Mouse (Mus musculus) left cerebral cortex, adult 8-10 months (tissue): ENCODE measurements around the gene Set. TPM values are rescaled to one million over a fixed set of nuclear protein-coding genes. Genes with fewer than 3 reads are reported as not detected.

Source experiments
- DNase-seq, 2 experiments: peaks; one replicate each; pipeline ENCODE4 v3.0.0; 2022; ENCODE audit warnings: low spot score in 2 of 2
- total RNA-seq, 4 experiments: library from RNA; stranded (reverse); gene quantifications; 2 replicates each; pipeline ENCODE4 v1.2.4; 2022

The Set gene
- total RNA-seq, 4 experiments from 2014 or later: 190 to 221 (median 207) TPM

DNA sequence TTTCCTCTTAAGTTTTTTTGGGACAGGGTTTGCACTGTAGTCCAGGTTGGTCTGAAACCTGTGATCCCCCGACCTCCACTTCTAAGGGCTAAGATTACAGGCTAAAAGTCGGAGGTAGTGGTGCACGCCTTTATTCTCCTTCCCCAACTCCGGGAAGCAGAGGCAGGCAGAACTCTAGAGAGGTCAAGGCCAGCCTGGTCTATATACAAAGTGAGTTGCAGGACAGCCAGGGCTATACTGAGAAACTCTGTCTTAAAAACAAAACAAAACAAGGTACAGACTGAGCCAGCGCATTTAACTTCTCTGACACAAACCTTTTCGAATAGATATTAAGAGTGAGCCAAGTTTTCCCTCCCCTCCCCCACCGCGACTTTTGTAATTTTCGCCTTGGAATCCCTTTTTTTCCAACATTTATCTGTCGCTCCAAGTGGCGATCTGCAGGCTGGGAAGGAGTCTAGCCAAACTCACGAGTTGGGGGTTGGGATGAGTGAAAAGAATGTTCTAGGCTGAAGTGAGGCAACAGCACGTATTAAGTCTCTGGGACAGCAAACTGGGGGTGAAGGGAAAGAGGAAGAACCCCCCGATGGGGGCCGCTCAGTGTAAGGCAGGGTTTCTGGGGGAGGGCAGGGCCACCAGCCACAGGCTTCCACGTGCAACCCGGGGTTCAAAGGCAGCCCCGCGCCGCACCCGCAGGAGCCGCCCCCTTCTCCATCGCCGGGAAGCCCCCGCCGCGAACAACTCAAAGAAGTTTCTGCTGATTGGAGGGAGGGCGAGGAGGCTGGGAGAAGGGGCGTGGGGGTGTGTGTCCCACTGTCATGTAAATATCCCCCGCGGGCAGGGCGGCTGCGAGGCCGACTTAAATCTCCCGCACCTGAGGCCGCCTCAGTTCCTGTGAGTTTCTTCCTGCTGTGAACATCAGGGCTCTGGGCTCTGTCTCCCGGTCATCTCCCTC, 4.3 kb downstream of the Set start:
- no peak for DNase-seq

DNA sequence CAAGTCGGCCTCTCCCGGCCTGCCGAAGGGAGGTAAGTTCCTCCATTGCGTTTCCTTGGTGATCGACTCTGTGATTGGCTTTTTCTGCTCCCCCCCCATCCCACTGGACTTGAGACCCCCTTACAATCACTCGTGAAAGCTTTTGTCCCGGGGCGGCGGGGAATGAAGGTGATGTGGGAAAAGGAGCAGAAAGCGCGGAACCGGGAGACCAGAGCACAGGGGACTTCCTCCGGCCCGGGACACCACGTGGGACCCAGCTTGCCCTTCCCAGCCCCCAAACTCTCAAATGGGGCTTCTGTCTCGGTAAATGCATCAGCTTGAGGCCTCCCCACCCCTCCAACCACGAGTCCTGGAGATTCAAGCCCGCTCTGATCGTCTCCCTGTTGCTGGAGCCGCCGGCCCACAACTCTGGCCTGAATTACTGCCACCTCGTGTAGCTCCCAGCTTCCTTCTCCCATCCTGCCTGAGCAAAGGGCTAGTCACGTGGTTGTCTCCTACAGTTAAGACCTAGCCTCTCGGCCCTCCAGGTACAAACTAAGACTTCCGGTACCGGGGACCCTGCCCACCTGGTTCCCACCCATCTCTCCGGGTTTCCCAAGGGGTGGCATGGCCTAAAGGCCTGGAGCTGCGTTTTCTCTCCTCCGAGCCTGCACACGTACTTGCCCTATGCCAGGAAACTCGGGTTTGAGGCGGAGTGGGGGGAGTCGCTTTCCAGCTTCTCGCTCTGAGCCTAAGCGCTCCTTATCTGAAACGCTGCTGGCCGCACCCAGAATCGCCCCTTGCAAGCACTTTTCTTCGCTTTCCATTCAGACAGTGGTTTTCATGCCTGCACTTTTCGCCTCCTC, 5.3 kb downstream of the Set start:
- DNase-seq: peak in 1 of 2 experiments; percentile 26

DNA sequence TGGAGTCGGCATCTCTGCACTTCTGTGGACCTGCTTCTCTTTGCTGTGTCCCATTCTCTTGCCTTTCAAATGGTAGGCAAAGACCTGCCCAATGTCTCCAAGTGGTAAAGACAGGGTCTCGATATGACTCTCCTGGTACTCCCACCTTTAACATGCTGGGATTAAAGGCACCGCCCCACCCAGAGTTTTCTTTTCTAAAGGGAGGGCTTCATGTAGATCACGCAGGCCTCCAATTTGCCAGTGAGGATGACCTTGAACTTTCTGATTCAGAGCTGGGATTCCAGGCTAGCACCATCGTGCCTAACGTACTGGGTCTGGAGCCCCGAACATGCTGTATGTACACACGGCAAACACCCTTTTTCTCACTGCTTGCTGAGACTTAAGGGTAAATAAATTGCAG, 6.1 kb downstream of the Set start:
- no peak for DNase-seq

DNA sequence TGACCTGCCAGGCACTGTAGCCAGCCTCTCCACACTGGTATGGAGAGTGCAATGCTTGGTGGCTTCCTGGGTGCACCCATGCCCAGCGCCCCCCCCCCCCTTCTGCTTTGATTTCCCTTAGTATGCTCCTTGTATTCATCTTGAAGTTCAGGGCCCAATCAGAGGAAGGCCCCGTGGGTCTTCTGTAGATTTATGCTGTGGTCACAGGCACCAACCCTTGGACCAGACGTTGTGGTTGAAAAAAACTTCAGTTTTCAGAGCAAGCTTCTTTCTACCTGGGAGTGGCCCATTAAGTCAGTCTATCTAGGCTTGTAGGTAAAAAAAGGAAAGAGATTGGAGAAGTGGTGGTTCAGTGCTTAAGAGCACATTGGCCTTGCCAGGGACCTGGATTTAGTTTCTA, 6.6 kb downstream of the Set start:
- no peak for DNase-seq

DNA sequence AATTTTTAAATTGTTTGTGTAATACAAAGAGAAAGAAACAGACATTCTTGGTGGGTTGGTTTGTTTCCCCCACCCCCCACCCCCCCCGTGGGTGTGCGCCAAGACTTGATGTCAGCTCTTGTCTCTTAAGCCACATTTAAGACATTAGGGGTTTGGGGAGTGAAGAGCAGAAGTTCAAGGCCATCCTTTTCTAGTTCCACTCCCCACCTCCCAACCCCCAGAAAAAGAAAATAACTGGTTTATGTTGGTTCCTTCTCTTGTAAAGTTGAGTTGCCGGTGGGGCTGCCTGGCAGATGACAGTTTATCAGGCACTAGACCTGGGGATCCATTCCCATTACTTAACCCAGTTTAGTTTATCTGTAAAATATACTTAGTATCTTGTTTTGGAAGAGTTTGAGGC, 7.1 kb downstream of the Set start:
- DNase-seq: no peak

DNA sequence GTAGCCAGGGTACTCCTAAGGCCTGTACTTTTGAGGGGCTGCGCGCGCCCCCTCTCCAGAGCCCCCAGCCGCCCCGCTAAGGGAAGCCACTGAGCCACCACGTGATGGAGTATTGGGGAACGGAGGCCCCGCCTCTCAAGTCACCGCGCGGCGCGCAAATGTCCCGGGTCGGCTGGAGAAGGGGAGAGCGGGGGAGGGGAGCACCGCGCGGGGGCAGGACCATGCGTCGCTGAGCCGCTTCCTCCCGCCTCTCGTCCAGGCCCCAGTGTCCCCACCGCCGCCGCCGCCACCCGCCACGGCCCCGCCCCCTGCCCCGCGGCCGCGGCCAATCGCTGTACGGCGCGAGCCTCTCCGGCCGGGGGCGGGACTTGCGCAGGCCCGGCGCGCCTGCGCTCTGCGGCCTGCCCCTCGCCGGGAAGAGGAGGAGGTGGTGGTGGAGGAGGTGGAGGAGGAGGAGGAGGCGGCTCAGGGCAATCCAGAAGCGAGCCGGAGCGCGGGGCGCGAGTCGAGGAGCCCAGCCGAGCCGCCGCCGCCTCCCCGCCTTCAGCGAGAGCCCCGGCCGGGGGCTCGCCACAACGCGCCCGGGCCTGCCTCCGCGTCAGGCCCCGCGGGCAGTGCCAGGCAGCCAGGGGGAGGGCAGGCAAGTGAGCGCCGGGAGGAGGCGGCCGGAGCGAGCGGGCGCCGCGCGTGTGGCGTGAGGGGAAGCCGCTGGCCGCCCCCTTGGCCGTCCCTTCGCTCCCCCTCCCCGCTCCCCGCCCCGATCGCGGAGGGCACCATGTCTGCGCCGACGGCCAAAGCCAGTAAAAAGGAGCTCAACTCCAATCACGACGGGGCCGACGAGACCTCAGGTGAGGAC, 9.1 kb downstream of the Set start:
- DNase-seq: peak; percentile 72 to 94

DNA sequence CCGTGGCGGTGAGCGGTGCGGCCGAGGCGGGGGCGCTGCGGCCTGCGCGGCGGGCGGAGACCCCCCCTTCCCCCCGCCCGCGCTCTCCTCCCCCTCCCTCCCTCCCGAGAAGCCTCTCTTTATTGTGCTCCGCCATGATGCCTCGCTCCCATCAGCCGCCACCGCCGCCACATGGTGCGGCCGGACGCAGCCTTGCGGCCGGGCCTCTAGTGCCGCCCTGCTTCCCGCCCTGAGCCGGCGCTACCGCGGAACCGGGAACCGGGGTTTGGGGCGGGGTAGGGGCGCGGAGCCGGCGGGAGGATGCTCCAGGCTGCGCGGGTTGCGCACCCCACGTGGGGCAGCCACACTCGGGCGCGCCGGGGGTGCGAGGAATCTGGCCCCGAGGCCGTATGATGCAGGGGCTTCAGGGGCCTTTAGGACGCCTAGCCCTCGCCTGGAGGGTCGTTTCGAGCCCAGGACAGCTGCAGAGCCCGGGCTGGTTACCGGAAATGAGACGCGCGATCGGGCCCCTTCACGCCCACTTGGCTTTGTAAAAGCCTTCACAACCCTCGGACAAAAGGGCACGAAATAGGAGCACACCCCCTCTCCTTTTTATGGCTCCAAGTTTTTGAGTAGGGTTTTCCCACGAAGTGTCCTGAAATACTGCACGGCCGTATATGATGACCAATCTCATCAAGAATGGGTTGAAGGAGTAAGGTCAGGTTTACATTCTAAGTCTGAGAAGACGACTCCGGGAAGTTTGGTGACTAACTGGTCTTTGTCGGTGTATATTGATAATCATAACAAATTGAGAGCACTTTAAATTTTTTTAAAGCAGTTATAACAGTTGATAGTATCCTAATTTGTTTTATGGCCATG, 10.1 kb downstream of the Set start:
- no peak for DNase-seq

DNA sequence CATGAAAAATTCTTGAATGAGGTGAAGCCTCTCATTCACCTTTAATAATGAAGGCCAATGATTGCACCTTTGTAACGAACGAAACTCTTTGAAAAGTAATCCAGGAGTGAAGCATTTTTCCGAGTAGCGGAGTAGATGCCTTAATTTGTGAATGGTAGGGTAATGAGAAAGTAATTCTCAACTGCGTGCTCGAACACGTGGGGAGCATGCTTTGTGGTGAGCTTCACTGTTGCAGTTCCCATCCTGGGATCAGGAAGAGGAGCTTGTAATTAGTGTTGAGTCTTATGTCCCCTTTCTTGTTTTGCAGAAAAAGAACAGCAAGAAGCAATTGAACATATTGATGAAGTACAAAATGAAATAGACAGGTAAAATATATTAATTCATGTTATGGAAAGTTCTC, 10.8 kb downstream of the Set start:
- DNase-seq: no peak

DNA sequence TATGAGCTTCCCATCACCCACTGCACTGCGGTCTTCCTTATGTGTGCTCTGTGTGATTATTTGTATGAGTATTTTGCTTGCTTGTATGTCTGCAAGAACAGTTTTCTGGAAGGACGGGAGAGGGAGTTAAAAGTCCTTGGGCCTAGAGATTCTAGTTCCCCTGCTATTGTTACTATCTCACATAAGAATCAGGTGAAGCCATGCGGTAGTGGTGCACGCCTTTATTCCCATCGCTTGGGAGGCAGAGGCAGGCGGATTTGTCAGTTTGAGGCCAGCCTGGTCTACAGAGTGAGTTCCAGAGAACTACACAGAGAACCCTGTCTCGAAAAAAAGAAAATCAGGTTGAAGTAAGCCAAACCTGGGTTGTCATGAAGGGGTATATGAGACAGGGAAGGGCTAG, 15.7 kb downstream of the Set start:
- no peak for DNase-seq

DNA sequence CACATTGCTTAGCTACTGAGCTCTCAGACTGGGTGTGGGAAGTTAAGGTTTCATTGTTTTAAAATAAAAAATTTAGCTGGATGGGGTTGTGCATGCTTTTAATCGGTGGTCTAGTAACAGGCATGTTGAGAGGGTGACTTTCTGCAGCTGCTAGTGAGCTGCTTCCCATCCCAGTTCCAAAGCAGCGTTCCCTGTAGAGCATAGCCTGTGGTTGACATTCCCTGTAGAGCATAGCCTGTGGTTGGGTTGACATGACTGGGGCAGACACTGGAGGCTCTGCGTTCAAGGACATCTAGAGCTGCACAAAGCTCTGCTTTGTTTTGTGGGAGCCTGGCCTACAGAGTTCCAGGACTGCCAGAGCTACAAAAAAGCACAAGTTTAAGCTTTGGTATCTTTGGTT, 16.1 kb downstream of the Set start:
- no peak for DNase-seq

DNA sequence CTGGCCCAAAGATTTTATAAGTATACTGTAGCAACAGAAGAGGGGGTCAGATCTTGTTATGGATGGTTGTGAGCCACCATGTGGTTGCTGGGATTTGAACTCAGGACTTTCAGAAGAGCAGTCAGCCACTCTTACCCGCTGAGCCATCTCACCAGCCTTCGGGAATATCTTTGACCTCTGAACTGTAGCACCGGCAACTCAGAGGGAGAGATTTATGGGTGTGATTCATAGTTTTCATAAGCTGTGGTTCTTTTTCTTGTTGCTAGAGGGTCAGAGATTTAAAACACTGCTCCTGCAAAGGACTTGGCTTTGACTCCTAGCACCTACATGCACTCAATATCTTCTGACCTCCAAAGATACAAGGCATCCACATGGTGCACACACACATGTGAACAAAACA, 18.4 kb downstream of the Set start:
- no peak for DNase-seq

DNA sequence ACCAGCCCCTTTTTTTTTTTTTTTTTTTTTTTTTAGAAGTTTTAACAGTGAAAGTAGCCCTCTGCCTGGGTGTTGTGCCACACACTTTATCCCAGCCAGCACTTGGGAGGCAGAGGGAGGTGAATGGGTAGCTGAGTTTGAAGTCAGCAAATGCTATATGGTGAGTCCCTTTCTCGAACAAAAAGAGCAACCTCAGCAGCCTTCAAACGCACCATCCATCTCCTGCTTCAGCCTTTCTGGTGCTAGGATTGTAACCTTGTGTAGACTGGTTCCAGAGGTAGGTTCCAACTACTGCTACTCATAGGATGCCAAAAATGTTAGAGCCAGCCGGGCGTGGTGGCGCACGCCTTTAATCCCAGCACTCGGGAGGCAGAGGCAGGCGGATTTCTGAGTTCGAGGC, 19.3 kb downstream of the Set start:
- no peak for DNase-seq

DNA sequence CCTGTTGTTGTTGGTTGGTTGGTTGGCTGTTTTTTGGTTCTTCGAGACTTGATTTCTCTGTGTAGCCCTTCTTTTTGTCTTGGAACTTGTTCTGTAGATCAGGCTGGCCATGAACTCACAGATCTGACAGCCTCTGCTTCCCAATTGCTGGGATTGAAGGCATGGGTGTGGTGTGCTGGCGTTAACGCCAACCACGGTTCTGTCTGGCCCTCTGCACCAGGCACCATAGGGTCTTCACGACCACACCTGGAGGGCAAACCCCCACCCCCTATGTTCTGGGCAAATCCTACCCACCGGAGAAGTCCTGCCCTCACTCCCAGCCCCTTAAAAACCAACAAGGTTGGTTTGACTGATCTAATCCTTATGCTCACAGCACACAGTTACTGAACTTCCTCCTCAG, 19.8 kb downstream of the Set start:
- no peak for DNase-seq

DNA sequence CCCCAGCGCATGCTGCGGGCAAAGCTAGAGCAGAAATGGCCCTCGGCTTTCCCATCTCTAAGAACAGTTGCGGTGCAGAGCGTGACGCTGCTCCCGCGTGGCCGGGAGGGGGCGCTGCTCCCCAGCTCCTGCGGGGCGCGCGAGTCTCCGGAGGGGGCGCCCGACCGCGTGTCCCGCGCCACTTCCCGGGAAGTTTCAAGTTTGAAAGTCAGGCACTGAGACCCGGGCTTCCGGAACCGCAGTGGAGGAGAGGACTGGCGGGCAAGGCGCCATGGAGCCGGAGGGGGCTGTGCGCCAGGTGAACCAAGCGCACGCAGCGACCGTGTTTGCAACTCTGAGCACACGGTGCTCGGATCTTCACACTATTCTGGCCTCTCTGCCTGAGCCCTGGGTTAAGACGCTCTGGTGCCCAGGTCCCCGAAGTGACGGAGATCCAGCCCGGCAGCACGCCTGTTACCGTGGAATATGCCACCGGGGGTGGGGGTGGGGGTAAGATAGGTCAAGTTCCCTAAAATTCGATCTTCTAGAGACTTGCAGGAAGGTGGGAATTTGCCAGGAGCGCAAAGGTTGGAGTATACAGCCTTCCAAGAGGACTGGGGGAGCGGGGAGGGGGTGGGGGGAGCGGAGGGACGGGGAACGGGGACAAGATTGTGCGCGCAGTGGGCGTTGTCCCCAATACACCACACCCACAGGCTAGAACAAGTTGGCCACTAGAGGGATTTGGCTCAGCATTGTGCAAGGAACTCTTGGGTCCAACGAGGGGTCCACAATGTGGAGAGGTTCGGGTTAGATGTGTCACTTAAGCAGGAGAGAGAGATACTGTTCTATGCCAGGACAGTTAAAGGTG, 20.5 kb downstream of the Set start, which contains the start of gene Pkn3:
Gene Pkn3, plus strand, starts transcription at position 183 of the 847 bp plus-strand sequence.
- DNase-seq: peak in 1 of 2 experiments; percentile 68

DNA sequence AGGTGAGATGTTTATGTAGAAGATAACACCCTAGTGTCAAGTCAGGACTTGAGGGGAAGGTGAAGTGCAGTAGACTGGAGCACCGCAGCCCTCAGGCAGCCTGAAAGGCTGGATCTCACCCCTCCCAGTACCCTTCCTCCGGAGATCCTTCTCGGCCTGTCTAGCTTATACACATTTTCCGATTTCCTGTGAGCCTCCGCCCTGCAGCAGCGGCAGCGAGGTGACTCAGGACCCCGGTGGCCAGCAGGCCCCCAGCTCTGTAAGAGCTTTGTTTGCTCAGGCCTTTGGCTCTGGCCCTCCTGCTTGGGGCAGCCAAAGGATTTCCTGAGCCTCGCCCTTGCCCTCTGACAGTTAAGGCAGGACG, 21.2 kb downstream of the Set start:
- no peak for DNase-seq

DNA sequence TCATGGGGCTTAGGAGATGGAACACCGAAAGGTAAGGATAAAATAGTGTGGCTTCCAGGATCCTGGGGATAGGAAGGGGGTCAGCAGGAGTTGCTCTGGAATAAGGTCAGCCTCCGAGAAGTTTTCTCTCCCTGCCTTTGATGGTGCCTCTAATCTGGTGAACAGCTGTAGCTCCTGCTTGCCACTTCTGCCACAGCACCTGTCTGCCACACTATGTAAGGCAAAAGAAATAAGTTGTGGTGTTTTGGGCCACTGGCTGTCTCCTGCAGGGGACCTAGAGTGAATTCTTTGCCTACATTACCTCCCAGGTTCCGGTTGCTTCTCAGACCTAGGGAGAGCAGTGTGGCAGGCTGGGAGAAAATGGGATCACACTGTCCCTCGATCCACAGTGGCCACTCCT, 21.6 kb downstream of the Set start:
- no peak for DNase-seq

DNA sequence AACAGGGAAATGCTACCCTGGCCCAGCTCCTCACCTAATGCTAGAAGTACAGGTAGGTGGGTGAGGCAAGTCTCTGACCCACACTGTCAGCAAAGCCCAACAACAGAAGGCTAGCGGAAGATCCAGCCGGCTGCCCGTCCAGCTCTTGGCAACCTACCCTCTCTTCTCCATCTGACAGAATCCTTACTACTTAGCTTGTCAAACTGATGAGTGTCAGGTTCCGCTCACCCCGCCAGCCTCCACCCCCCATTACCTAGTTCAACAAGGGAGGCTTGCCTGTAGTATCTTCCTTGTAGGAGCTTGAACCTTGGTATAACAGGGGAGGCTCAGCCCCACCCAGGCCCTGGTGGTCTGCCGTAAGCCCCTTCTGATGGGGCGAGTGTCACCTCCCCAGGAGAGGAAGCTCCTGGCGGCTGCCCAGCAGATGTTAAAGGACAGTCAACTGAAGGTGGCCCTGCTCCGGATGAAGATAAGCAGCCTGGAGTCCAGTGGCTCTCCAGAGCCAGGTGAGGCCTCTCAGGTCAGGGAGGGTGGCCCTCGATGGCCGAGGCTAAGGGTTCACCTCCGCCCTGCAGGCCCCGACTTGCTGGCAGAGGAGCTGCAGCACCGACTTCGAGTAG, 23.1 kb downstream of the Set start:
- no peak for DNase-seq

DNA sequence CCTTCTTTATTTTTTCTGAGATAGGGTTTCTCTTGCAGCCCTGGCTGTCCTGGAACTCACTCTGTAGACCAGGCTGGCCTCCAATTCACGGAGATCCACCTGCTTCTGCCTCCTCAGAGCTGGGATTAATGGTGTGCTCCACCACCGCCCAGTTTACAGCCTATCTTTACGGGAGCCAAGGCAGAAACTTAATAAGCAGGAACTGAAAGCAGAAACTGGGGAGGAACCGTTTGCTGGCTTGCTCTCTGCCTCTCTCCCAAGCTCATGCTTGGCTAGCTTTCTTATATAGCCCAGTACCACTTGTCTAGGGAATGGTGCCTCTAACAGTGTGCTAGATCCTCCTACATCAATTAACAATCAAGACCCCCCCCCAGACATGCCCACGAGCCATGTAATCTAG, 26.9 kb downstream of the Set start:
- no peak for DNase-seq

DNA sequence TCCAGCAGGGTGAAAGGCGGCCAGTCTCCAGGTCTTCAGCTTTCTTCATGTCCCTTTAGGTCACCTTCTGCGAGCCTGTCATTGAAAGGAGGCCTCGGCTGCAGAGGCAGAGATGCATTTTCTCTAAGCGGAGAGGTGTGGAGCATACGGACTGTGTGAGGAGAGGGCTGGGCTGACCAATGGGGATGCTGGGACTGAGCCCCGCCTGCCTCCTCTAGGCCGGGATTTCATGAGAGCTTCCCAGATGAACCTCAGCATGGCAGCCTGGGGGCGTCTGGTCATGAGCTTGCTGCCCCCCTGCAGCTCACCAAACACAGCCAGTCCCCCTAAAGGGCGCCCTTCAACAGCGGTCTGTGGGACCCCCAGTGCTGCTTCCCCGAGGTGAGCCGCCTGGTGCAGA, 27.5 kb downstream of the Set start:
- DNase-seq: no peak
